Mouse (Mus musculus) mesoderm, embryonic 11.5 days (tissue): Measurements from ENCODE around the gene Kazn.

Experiments
- DNase-seq: peaks from one replicate; pipeline ENCODE4 v3.0.0-alpha.2; 2012; ENCODE audit warnings: low read depth, low spot score

Gene Kazn

DNA sequence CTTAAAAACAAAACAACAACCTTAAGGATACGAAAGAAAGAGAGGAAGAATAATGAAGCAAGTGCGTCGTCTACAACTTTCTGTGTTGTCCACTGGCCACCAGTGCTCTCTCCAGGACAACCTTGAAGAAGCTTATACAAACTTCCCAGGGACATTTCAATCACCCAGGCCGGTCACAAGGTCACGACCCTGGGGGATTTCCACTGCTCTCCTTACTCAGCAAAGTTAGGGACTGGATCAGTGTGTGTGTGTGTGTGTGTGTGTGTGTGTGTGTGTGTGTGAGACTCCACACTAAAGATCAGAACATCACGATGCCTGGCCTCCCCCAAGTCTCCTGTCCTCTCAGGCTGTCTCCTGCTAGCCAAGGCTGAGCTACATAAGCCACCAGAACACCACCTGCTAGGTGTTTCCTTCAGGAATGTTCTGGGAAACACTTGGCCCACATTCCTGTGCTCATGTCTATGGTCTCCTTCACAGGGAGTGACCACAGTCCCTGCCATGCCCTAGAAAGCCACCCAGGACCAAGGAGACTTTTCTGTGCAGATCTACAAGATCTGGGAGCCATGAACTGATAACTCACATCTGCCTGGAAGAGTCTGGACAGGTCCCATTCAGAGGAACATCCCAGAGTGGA, 3.7 kb upstream of the Kazn start:
- DNase-seq: no peak

DNA sequence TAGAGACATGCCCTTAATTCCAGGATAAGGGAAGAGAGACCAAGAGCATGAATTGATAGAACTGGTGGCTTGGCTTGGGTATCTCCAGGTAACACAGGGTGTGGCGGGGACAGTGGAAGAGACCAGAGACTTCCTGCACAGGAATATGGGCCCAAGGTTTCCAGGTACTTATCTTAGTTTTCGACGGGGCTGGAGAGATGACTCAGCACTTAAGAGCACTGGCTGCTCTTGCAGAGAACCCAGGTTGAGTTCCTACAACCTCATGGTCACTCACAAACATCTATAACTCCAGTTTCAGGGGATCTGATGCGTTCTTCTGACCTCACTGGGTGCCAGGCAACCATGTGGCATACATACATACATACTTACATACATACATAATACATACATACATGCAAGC, 3.0 kb upstream of the Kazn start:
- no peak for DNase-seq

DNA sequence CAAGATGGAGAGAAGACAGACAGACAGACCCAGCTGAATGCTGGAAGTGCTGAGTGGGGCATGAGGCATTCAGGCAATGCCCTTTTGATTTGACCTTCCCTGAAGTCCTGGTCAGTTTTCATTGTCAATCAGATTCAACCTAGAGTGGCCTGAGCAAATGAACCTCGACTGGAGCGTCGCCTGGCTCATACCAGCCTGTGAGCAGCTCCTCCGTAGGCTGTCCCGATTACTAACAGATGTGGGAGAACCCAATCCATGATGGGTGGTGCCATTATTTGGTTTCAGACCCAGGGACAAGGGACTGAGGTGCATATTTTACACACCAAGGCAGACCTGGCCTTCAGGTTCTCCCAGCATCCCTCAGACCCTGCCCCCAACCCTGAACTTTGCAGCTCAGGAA, 1.7 kb upstream of the Kazn start:
- no peak for DNase-seq

DNA sequence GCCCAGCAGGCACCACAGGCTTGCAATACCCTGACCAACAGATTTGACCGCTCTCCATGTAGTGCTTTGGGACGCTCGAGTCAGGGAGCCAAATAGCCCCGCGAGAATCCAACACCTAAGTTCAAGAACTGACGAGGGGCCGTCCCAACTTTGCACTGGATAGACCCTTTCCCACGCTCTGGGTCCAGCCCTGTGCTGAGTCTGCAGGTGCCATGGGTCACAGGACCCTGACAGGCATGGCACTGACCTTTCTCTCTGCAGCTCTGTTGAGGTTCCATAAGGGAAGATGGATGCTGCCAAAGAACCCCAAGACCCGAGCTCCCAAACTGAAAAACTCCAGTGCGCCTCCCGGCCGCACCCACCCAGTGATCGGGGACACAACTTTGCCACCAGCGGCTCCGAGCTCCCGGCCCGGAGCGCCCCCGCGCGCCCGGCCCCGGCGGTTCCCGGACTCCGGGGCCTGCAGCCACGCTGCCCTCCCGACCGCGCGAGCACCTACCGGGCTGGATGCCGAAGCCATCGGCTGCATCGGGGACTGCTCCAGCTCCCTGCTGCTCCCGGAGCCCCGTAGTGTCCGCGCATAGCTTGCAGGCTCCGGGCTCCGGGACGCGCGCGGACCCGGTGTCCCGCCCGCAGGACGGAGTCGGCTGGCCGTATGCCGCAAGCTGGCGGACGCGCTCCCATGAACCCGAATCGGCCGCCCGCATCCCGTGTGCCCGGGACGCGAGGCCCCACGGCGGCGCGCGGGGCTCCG, 538 bp downstream of the Kazn start:
- no peak for DNase-seq

DNA sequence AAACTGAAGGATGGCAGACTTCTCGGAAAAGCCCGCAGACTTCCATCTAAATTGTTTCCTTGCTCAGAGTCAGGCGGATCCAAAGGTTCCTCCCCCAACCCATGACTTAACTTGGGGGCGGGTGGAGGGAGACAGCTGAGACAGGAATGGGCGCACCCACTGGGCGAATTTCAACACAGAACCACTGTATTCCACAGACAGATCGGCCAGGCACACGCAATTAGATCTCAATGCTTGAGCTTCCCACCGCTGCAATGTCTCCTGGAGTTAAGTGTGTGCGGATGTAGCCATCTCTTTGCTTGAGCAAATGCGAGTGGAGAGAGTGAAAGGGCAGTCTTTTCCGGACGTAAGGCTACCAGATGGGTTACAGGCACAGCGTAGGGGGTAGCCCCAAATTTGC, 1.2 kb downstream of the Kazn start:
- DNase-seq: no peak

DNA sequence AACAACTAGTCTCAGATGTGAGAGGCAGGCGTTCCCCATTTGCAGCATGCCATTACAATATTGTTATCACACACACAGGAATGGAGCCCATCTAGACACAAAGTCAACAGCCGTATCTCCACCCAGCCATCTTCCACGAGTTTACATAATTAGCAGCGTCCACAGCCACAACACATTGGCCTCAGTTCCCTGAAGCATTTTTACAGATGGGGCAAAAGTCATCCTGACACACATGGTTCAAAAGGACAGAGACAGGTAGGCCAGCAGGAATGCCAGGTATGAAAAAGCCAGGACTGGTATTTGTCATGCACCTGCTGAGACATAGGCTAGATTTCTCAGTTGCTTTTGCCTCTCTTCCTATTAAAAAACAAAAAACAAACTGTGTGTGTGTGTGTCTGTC, 2.5 kb downstream of the Kazn start:
- DNase-seq: no peak

DNA sequence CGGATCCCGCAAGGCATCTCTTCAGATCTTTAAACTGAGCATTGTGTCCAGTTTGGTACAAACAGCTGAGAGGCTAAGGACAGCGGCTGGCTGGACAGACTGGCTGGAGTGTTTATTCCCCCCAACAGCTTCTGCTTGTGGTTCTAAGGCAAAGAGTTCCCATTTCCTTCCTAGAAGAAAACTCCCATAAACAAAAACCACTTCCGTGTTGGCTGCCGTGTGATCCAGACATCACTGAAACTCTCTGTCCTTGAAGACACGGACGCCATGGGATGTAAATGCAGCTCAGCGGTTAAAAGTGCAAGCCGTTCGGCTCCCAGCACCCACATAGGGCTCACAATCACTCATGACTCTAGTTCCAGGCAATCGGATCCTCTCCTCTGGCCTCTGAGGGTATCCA, 3.8 kb downstream of the Kazn start:
- DNase-seq: no peak

DNA sequence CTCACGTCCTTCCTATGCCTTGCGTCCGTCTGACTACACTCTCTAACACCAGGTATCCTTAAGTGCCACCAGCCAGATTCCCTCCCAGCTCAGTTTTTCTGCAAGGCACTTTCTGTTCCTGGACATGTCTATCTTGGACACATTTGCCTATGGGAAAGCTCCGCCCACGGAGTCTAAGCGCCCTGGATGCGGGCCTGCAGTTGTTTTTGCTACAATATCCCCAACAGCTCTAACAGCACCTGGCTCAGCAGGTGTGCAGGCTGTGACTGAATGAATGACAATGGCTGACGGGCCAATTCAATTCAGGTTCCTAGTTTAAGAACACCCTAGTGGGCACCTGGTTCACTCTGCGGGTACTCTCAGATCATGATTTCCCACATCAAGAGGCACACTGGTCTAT, 4.4 kb downstream of the Kazn start:
- no peak for DNase-seq

DNA sequence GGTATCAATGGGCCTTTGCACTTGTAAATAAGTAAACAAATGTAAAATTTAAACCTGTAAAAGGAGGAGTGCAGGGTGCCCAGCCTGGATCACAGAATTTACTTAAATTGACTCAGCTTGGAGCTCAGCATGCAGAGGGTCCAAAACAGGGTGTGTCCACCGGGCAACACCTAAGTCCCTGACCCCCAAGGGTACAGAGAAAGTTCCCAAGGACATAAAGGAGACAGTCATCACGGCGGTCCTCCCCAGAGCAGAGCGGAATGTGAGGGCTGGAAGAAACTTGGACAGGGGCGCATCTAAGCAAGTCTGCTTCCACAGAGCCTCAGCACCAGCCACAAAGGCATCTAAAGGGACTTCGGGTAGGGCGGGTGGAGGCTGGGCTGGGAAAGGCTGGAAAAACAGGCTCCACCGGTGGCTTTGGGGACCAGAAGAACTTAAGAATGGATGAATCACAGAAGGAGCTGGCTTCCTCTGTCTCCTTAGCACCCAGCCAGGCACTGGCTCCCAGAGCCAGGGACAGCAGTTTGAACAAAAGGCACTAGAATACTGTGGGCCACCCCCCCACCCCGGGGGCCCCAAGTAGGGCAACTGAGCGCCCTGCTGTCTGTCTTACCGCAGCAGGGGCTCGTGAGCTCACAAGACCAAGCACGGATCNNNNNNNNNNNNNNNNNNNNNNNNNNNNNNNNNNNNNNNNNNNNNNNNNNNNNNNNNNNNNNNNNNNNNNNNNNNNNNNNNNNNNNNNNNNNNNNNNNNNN, 10.2 kb downstream of the Kazn start:
- DNase-seq: no peak

DNA sequence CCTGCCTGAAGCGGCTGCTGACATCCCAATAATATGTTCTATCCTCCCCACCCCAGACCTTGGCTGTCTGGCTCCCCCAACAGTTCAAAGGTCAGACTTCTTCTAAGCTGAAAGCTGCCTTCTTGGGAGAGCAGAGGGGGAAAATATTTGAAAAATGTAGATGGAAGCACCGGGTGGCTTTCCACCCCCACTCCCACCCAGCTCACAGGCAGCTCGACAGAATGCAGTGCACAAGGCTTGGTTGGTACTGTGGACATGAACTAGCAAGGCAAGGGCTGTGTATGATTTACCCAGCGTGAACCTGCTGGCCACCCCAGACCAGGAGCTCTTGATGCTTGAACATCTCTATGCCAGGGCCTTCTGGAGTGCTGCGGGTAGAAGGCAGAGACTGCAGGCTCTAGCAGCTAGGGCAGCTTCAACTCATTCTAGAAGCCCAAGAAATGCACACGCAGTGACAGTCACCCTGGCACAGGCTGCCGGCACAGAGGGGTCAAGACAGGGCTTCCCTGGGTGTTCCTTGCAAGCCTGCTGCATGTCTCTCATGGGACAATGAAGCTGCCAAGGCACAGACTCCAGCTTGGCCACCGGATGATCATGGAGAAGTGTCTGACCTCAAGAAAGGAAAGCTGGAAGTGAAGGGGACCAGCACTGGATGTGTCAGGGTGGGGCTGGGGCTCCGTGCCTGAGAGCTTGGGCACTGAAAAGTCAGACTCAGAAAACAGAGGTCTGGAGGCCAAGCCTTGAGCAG, 15.1 kb downstream of the Kazn start:
- peak; percentile 69 for DNase-seq

DNA sequence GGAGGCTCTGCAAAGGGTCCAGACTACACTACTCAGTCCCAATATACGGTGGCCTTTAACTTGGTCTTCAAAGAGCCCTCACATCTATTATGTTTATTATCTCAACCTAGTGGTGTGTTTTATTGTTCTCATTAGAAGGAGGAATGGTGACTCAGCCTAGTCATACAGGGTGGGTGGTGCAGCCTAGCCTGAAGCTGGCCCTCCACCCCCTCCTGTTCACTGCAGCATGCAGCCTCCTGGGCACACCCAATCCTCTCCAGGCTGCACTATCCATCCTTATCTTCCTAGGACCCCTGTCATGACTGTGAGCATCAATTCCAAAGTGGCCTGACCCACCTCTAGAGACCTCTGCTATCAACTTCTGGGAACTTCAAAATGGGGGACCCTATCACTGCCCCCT, 16.8 kb downstream of the Kazn start:
- DNase-seq: no peak

DNA sequence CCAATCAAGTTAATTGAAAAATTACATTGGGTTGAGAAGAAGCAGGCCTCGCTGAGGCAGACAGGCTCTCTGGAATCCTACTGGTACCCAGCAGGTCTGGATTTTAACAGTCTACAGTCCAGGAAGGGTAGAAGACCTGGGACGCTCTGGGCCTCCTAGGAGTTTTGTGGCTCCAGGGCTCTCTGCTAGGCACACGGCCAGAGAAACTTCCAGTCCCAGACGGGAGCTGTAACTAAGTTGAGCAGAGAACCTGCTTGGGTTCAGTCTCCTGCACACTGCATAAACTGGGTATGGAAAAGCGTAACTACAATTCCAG, 17.5 kb downstream of the Kazn start:
- no peak for DNase-seq

DNA sequence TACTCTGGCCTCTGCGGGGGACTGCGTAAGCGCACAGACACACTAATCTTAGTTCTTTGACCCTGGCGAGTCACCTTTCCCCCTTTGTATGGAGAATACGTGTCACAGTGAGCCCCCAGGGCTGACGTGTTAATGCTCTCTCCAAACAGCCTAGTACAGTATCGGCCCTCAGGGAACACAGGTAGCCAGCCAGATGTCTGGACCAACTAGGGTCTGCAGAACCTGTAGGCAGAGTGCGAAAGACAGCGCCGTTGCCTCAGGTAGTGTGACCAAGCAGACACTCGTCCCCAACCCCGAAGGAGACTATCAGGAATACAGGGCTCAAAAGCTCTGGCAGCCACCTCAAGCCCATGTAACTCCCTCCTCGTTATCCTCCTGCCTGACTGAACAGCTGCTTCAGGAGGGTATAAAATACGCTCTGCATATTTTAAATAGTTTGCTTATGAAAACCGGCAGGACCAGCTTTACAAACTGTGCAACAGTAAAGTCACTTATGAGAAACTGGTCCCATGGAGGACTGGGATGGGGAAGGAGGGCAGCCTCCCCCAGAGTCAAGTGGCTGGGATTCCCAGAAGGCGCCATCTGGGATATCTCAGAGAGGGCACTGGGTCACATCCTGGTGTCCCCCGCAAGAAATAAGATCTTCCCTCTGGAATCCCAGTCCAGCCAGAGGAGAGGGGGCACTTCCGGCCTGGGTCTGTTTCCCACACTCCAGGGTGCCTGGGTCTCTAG, 18.0 kb downstream of the Kazn start:
- DNase-seq: peak; percentile 75

DNA sequence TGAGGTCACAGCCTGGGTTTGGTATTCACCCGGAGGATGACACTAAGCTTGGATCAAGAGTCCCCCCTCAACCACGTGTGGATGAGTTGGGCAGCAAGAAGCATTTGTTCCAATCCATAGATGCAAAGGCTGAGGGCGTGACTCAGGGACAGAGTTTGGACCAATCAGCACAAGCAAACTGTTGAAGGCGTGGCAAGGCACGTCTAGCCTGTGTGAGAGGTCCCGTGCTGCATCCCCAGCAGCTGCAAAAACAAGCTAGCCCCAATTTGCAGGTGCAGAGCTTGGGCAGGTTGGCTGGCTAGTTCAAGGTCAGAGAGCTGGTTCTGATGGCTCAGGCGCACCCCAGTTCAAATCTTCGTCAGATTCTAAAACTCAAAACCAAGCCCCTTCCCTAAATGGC, 20.2 kb downstream of the Kazn start:
- no peak for DNase-seq

DNA sequence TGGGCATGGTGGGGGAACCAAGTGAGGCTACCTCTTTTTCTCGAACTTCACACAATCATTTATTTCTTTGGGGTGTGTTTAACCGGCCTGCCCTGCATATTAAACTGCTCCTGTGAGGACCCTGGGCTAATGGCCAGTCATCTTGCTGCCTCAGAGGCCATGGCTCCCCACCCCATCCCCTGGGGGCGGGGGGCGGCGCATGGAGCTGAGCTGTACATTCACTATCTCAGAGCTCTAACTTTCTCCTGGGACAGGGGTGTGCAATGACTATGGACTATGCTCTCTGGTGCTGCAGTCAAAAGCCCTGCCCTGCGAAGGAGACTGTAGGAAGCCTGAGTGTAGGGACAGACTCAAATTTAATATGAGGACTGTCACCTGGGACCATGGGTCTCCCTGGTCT, 22.2 kb downstream of the Kazn start:
- no peak for DNase-seq

DNA sequence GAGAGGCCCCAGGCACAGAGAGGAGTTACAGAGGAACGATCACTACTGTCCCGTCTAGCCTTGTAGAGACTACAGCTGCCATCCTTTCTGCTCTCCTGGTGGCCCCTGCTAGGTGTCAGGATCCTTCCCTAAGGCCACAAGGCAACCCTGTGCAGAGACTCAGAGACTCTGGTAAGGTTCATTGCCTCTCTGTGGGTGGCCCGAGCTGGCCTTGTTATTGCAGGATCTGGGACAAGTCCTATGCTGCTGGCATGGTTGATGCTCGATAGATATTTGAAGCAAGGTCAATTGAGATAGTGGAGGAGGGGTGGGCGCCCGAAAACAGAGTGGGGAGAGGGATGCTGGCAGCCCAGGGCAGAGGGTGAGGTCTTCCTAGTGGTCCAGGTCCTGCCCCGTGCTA, 23.4 kb downstream of the Kazn start:
- no peak for DNase-seq

DNA sequence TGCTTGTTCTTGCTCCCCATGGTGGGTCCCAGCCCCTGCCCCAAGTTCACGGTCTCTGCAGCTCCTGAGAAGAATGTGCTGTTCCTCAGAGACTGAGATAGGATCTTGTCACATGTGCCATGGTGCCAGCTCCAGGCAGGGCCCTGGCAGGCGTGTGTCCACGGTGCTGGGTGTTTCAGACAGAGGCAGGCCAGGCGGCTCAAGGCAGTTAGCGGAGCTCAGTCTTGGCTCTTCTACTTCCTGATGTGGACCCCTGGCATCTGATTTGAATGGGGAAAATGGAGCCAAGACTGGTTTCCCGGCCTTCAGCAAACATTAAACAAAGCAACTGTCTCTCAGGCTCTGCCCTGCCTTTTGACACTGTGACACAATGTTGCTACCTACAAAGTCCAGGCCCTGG, 24.7 kb downstream of the Kazn start:
- no peak for DNase-seq

DNA sequence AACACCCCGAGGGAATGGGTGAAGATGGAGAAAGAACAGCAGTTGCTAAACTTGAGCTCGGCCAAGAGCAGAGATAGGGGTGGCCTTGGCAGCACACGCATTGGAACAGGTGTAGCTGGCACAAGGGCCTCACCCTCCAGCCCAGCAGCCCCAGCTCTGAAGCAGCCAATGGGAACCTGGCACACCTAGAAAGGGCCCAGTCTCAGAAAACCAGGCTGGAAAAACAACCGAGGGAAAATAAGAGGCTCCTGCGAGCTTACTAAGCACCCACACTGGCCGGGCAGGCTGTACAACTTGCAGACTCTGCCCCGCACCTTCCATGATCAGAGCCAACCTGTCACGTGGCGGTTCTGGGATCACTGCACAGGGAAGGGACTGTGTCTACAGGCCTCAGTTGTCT, 26.8 kb downstream of the Kazn start:
- DNase-seq: no peak

DNA sequence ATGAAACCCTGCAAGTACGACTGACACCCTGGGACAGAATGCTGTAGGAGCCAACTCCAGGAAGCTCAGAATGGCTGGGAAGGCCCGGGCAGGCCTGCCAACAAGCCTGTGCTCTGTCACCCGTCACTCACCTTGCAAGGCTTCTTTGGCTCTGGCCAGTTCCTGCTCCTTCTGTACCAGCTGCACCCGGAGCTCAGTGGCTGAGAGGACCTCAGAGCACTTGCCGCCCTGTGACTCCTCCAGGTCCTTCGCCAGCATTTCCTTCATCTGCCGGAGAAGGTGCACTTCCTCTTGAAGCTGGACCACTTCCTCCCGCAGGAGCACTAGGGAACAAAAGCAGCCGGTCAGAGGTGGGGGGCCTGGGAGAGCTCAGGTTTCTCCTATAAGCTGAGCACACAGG, 29.3 kb downstream of the Kazn start:
- DNase-seq: no peak

DNA sequence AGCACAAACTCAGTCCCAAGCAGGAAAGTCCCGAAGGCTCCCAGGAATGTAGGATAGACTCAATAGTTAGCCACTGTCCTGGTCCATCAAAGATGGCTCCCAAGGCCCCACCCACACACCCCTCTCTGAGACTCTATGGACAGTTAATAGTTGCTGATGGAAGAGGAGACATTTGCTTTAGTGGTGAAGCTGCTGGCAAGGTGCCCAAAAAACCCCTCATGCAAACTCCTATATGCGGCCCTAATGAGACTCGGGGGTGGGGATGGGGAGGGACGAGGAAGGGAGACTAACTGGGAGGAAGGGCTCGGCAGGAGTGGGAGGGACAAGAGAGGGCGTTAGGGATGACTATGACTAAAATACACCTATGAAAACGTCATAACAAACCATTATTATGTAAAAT, 29.7 kb downstream of the Kazn start:
- no peak for DNase-seq

DNA sequence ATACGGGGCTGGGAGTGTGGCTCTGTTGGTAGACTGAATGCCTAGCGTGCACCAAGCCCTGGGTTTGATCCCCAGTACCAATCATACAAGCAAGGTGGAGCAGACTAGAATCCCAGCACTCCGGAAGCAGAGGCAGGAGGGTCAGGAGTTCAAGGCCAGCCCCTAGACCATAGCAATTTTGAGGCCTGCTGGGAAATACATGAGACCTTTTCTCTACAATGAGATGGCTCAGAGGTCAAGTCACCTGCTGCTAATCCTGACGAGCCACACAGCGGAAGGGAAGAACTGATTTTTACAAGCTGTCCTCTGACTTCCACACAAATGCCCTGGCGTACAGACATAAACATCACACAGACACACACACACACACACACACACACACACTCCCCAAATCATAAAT, 33.5 kb downstream of the Kazn start:
- DNase-seq: no peak

DNA sequence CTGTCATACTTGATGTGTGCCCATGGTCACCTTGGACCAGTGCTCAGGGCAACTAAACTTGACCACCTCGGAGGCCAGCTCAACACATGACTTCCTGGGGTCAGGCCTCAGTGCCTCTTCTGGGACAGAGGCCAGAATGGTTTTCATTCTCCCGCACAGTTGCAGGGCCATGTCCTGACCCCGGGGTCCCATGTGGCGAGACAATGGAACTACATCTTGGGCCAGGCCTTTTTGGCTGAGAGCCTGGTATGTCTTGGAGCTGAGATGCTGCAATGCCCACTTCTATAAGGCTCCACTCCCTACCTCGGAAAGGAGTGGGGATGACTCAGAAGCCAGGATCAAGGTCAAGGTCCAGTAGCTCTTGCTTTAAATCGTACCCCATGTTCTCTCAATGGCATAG, 42.6 kb downstream of the Kazn start:
- no peak for DNase-seq
